Mouse (Mus musculus): ENCODE results near the gene Cbln3. TPM values are rescaled to one million over a fixed set of nuclear protein-coding genes. Genes with fewer than 3 reads are reported as not detected.

Cbln3 gene
- polyA plus RNA-seq (2014; fragmentation: Illumina TruSeq; extraction: RNeasy Lipid Tissue Mini Kit (QIAGEN cat#74804); ENCODE audit: low replicate concordance): 0.15 TPM

DNA sequence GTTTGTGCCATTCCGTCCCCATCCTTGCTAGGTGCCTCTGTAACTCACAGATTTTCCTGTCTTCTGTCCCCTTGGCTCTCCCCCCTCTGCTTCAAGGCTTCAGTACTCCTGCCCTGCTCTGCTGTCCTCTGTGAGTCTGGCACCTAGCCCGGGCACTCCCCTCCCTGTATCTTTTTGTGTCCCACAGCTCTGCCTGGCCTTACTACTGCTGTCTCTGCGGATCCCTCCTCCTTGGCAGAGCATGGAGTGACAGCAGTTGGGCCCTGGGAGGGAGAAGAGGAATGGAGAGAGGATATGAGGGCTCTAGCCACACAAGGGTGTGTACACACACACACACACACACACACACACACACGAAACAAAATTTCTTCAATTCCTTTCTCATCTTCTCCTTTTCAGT, at the start of gene Cbln3:
Gene Cbln3, minus strand, starts transcription at position 227 of the 400 bp plus-strand sequence.

GRCm38 (mm10) chr14:55899701-55900413, 15.7 kb upstream of the Cbln3 start, which contains the start of gene Sdr39u1:
Sdr39u1 (minus strand) TSS chr14:55900293.

DNA sequence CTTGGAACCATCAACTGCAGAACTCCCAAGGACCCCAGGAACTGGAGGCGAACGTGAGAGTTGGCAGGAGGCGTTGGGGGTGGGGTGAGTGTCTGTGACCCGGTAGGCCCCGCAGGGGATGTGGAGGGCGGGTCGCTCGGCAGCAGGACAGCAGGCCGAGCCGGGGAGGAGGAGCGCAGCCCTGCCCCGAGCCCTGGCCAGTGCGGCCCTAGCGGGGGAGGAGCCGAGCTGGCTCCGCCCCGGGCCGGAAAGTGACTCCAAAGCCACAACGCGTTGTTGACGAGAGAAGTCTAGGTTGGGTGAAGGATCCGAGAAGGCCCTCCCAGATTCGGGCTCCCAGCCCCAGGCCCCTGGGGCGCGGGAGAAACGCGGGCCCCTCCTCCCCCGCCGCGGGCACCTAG, 521 bp upstream of the Cbln3 start, which contains the start of gene Khnyn:
Gene Khnyn, plus strand, starts transcription at position 235 of the 401 bp plus-strand sequence.

GRCm38 (mm10) chr14:55853621-55854285, 30.4 kb downstream of the Cbln3 start, which contains the start of gene Nynrin:
Nynrin (plus strand) TSS chr14:55854010.

Other genes with a start within 250 kb of the Cbln3 start
- 1.1 TPM for gene Ipo4, start 248.4 kb downstream of the Cbln3 start, polyA plus RNA-seq (2014; fragmentation: Illumina TruSeq; extraction: RNeasy Lipid Tissue Mini Kit (QIAGEN cat#74804); ENCODE audit: low replicate concordance)
- 0.89 TPM for gene Gm49378, start 246.5 kb downstream of the Cbln3 start, polyA plus RNA-seq (2014; fragmentation: Illumina TruSeq; extraction: RNeasy Lipid Tissue Mini Kit (QIAGEN cat#74804); ENCODE audit: low replicate concordance)
- 46.5 TPM for gene Tm9sf1, start 240.6 kb downstream of the Cbln3 start, polyA plus RNA-seq (2014; fragmentation: Illumina TruSeq; extraction: RNeasy Lipid Tissue Mini Kit (QIAGEN cat#74804); ENCODE audit: low replicate concordance)
- gene Tssk4, start 234.2 kb downstream of the Cbln3 start, polyA plus RNA-seq (2014; fragmentation: Illumina TruSeq; extraction: RNeasy Lipid Tissue Mini Kit (QIAGEN cat#74804); ENCODE audit: low replicate concordance): not detected
- gene Mdp1, start 223.9 kb downstream of the Cbln3 start, polyA plus RNA-seq (2014; fragmentation: Illumina TruSeq; extraction: RNeasy Lipid Tissue Mini Kit (QIAGEN cat#74804); ENCODE audit: low replicate concordance): 29.1 TPM
- 19.7 TPM for gene Gmpr2, start 212.5 kb downstream of the Cbln3 start, polyA plus RNA-seq (2014; fragmentation: Illumina TruSeq; extraction: RNeasy Lipid Tissue Mini Kit (QIAGEN cat#74804); ENCODE audit: low replicate concordance)
- 16.8 TPM for gene Nedd8, start 212.3 kb downstream of the Cbln3 start, polyA plus RNA-seq (2014; fragmentation: Illumina TruSeq; extraction: RNeasy Lipid Tissue Mini Kit (QIAGEN cat#74804); ENCODE audit: low replicate concordance)
- gene Tinf2, start 202.6 kb downstream of the Cbln3 start, polyA plus RNA-seq (2014; fragmentation: Illumina TruSeq; extraction: RNeasy Lipid Tissue Mini Kit (QIAGEN cat#74804); ENCODE audit: low replicate concordance): 15.6 TPM
- gene Tgm1, start 170.5 kb downstream of the Cbln3 start, polyA plus RNA-seq (2014; fragmentation: Illumina TruSeq; extraction: RNeasy Lipid Tissue Mini Kit (QIAGEN cat#74804); ENCODE audit: low replicate concordance): not detected
- gene Rabggta, start 162.1 kb downstream of the Cbln3 start, polyA plus RNA-seq (2014; fragmentation: Illumina TruSeq; extraction: RNeasy Lipid Tissue Mini Kit (QIAGEN cat#74804); ENCODE audit: low replicate concordance): 0.33 TPM
- gene Dhrs1, start 138.7 kb downstream of the Cbln3 start, polyA plus RNA-seq (2014; fragmentation: Illumina TruSeq; extraction: RNeasy Lipid Tissue Mini Kit (QIAGEN cat#74804); ENCODE audit: low replicate concordance): 110 TPM
- gene Nop9, start 138.7 kb downstream of the Cbln3 start, polyA plus RNA-seq (2014; fragmentation: Illumina TruSeq; extraction: RNeasy Lipid Tissue Mini Kit (QIAGEN cat#74804); ENCODE audit: low replicate concordance): 4.2 TPM
- gene Cideb, start 125.9 kb downstream of the Cbln3 start, polyA plus RNA-seq (2014; fragmentation: Illumina TruSeq; extraction: RNeasy Lipid Tissue Mini Kit (QIAGEN cat#74804); ENCODE audit: low replicate concordance): 9.8 TPM
- 3.6 TPM for gene Ltb4r2, start 123.0 kb downstream of the Cbln3 start, polyA plus RNA-seq (2014; fragmentation: Illumina TruSeq; extraction: RNeasy Lipid Tissue Mini Kit (QIAGEN cat#74804); ENCODE audit: low replicate concordance)
- gene Ltb4r1, start 118.4 kb downstream of the Cbln3 start, polyA plus RNA-seq (2014; fragmentation: Illumina TruSeq; extraction: RNeasy Lipid Tissue Mini Kit (QIAGEN cat#74804); ENCODE audit: low replicate concordance): not detected
- 0.15 TPM for gene Adcy4, start 100.3 kb downstream of the Cbln3 start, polyA plus RNA-seq (2014; fragmentation: Illumina TruSeq; extraction: RNeasy Lipid Tissue Mini Kit (QIAGEN cat#74804); ENCODE audit: low replicate concordance)
- 1.9 TPM for gene Ripk3, start 95.5 kb downstream of the Cbln3 start, polyA plus RNA-seq (2014; fragmentation: Illumina TruSeq; extraction: RNeasy Lipid Tissue Mini Kit (QIAGEN cat#74804); ENCODE audit: low replicate concordance)
- 0.52 TPM for gene Nfatc4, start 61.2 kb downstream of the Cbln3 start, polyA plus RNA-seq (2014; fragmentation: Illumina TruSeq; extraction: RNeasy Lipid Tissue Mini Kit (QIAGEN cat#74804); ENCODE audit: low replicate concordance)
- 0.15 TPM for gene Nynrin, start 30.4 kb downstream of the Cbln3 start, polyA plus RNA-seq (2014; fragmentation: Illumina TruSeq; extraction: RNeasy Lipid Tissue Mini Kit (QIAGEN cat#74804); ENCODE audit: low replicate concordance)
- gene Khnyn, start 555 bp upstream of the Cbln3 start, polyA plus RNA-seq (2014; fragmentation: Illumina TruSeq; extraction: RNeasy Lipid Tissue Mini Kit (QIAGEN cat#74804); ENCODE audit: low replicate concordance): 37.8 TPM
- gene Sdr39u1, start 15.9 kb upstream of the Cbln3 start, polyA plus RNA-seq (2014; fragmentation: Illumina TruSeq; extraction: RNeasy Lipid Tissue Mini Kit (QIAGEN cat#74804); ENCODE audit: low replicate concordance): 7.4 TPM
- not detected for gene Cma1, start 60.3 kb upstream of the Cbln3 start, polyA plus RNA-seq (2014; fragmentation: Illumina TruSeq; extraction: RNeasy Lipid Tissue Mini Kit (QIAGEN cat#74804); ENCODE audit: low replicate concordance)
- not detected for gene Cma2, start 66.6 kb upstream of the Cbln3 start, polyA plus RNA-seq (2014; fragmentation: Illumina TruSeq; extraction: RNeasy Lipid Tissue Mini Kit (QIAGEN cat#74804); ENCODE audit: low replicate concordance)
- 4.8 TPM for gene Mcpt1, start 133.6 kb upstream of the Cbln3 start, polyA plus RNA-seq (2014; fragmentation: Illumina TruSeq; extraction: RNeasy Lipid Tissue Mini Kit (QIAGEN cat#74804); ENCODE audit: low replicate concordance)
- not detected for gene Mcpt9, start 146.1 kb upstream of the Cbln3 start, polyA plus RNA-seq (2014; fragmentation: Illumina TruSeq; extraction: RNeasy Lipid Tissue Mini Kit (QIAGEN cat#74804); ENCODE audit: low replicate concordance)
- 2.0 TPM for gene Mcpt2, start 157.6 kb upstream of the Cbln3 start, polyA plus RNA-seq (2014; fragmentation: Illumina TruSeq; extraction: RNeasy Lipid Tissue Mini Kit (QIAGEN cat#74804); ENCODE audit: low replicate concordance)
- 0.41 TPM for gene Mcpt4, start 177.9 kb upstream of the Cbln3 start, polyA plus RNA-seq (2014; fragmentation: Illumina TruSeq; extraction: RNeasy Lipid Tissue Mini Kit (QIAGEN cat#74804); ENCODE audit: low replicate concordance)
- not detected for gene Mcpt8, start 200.9 kb upstream of the Cbln3 start, polyA plus RNA-seq (2014; fragmentation: Illumina TruSeq; extraction: RNeasy Lipid Tissue Mini Kit (QIAGEN cat#74804); ENCODE audit: low replicate concordance)
- not detected for gene Ctsg, start 218.2 kb upstream of the Cbln3 start, polyA plus RNA-seq (2014; fragmentation: Illumina TruSeq; extraction: RNeasy Lipid Tissue Mini Kit (QIAGEN cat#74804); ENCODE audit: low replicate concordance)
- not detected for gene Gzme, start 236.2 kb upstream of the Cbln3 start, polyA plus RNA-seq (2014; fragmentation: Illumina TruSeq; extraction: RNeasy Lipid Tissue Mini Kit (QIAGEN cat#74804); ENCODE audit: low replicate concordance)
- not detected for gene Gzmd, start 248.2 kb upstream of the Cbln3 start, polyA plus RNA-seq (2014; fragmentation: Illumina TruSeq; extraction: RNeasy Lipid Tissue Mini Kit (QIAGEN cat#74804); ENCODE audit: low replicate concordance)

Data from small intestine, adult 10 weeks (tissue).